Mouse (Mus musculus): ENCODE measurements around the gene Ccl22.

DNA sequence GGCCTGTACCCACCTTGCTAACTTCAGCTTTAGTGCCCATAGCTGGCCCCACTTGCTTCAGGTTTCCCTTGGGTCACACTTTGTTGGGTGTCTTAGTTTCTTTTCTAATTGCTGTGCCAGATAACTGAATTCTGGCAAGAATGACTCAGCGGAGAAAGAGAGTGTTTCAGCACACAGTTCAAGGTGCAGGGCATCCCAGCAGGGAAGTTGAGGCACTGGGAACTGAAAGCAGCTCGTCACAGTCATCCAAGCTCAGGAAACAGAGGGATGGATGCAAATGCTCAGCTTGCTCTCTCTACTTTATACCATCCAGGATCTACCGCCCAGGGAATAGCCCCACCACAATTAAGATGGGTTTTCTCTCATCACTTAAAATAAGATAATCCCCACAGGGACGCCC lies 3.0 kb downstream of the Ccl22 start:
- TF ChIP-seq CTCF (IDR thresholded peaks at IDR 0.05; ENCODE audit: control insufficient read depth, insufficient read depth, low read length) (no peak), POLR2A (IDR thresholded peaks at IDR 0.05; ENCODE audit: borderline replicate concordance, control insufficient read depth, low read depth, low read length) (no peak)
